Mouse (Mus musculus) ES-Bruce4 (cell line): ENCODE results near the gene Sox5.

Experiments used
- CTCF ChIP-seq: IDR thresholded peaks from one replicate; pipeline ENCODE4 v1.8.1; 2011; ENCODE audit warnings: low read depth, low read length
- EP300 ChIP-seq: IDR thresholded peaks from 2 replicates; pipeline ENCODE4 v1.6.1; 2011; ENCODE audit warnings: low read depth, low read length; ENCODE audit not compliant: insufficient read depth
- POLR2A ChIP-seq: IDR thresholded peaks from one replicate; pipeline ENCODE4 v1.8.1; 2011; ENCODE audit warnings: low read length; ENCODE audit not compliant: insufficient read depth

- no peak for TF ChIP-seq CTCF
- no peak for TF ChIP-seq EP300
- TF ChIP-seq POLR2A, result no peak
Measured at GRCm38 (mm10) chr6:143904693-143905031, 877.1 kb downstream of the Sox5 start.
